Mouse (Mus musculus) splenic B cell, adult 2 months (primary cell): ENCODE data around the gene Cds1.

Experiments
- DNase-seq: peaks from one replicate; pipeline ENCODE4 v3.0.0-alpha.2; 2011; ENCODE audit warnings: low read depth, low spot score
- H3K27me3 ChIP-seq: 2 replicates; pipeline ENCODE4 v1.6.1; 2012; ENCODE audit warnings: mild to moderate bottlenecking, low read length, moderate library complexity, mixed read lengths; ENCODE audit not compliant: control insufficient read depth, poor library complexity, insufficient read depth, severe bottlenecking
- H3K36me3 ChIP-seq: 2 replicates; pipeline ENCODE4 v1.6.1; 2012; ENCODE audit warnings: mild to moderate bottlenecking, low read length, moderate library complexity, mixed read lengths; ENCODE audit not compliant: control insufficient read depth, poor library complexity, insufficient read depth, severe bottlenecking

Gene Cds1

GRCm38 (mm10) chr5:101792665-101793064 lies 27.7 kb downstream of the Cds1 start:
- DNase-seq, result no peak
- H3K36me3 ChIP-seq, result no peaks in the 10 kb centered on the region
- H3K27me3 ChIP-seq, result no peaks in the 10 kb centered on the region

- no peaks in the 10 kb centered on the region for H3K36me3 ChIP-seq
- no peak for DNase-seq
- no peaks in the 10 kb centered on the region for H3K27me3 ChIP-seq
Observed at GRCm38 (mm10) chr5:101801891-101802290, 37.0 kb downstream of the Cds1 start.

- no peaks in the 10 kb centered on the region for H3K36me3 ChIP-seq
- H3K27me3 ChIP-seq, result no peaks in the 10 kb centered on the region
- DNase-seq, result no peak
Observed at GRCm38 (mm10) chr5:101802358-101803022, 37.6 kb downstream of the Cds1 start.

- Histone ChIP-seq H3K36me3 (no peaks in the 10 kb centered on the region), H3K27me3 (no peaks in the 10 kb centered on the region)
- DNase-seq, result no peak
Observed at GRCm38 (mm10) chr5:101811296-101812169, 46.6 kb downstream of the Cds1 start.

- Histone ChIP-seq H3K36me3 (no peaks in the 10 kb centered on the region), H3K27me3 (no peaks in the 10 kb centered on the region)
- no peak for DNase-seq
Observed at GRCm38 (mm10) chr5:101816822-101817221, 51.9 kb downstream of the Cds1 start.

GRCm38 (mm10) chr5:101819216-101819615 lies 54.3 kb downstream of the Cds1 start:
- Histone ChIP-seq H3K27me3 (no peaks in the 10 kb centered on the region), H3K36me3 (no peaks in the 10 kb centered on the region)
- no peak for DNase-seq

GRCm38 (mm10) chr5:101819844-101820243 lies 54.9 kb downstream of the Cds1 start:
- no peaks in the 10 kb centered on the region for H3K36me3 ChIP-seq
- no peak for DNase-seq
- H3K27me3 ChIP-seq, result no peaks in the 10 kb centered on the region

GRCm38 (mm10) chr5:101821052-101821451 lies 56.1 kb downstream of the Cds1 start:
- Histone ChIP-seq H3K27me3 (no peaks in the 10 kb centered on the region), H3K36me3 (no peaks in the 10 kb centered on the region)
- no peak for DNase-seq

GRCm38 (mm10) chr5:101821491-101822310 lies 56.8 kb downstream of the Cds1 start:
- Histone ChIP-seq H3K36me3 (no peaks in the 10 kb centered on the region), H3K27me3 (no peaks in the 10 kb centered on the region)
- no peak for DNase-seq

- DNase-seq, result no peak
- H3K27me3 ChIP-seq, result no peaks in the 10 kb centered on the region
- no peaks in the 10 kb centered on the region for H3K36me3 ChIP-seq
Observed at GRCm38 (mm10) chr5:101822311-101822670, 57.4 kb downstream of the Cds1 start.

- no peak for DNase-seq
- Histone ChIP-seq H3K27me3 (no peaks in the 10 kb centered on the region), H3K36me3 (no peaks in the 10 kb centered on the region)
Observed at GRCm38 (mm10) chr5:101825111-101825911, 60.4 kb downstream of the Cds1 start.

GRCm38 (mm10) chr5:101826531-101826970 lies 61.6 kb downstream of the Cds1 start:
- Histone ChIP-seq H3K27me3 (no peaks in the 10 kb centered on the region), H3K36me3 (no peaks in the 10 kb centered on the region)
- no peak for DNase-seq

- DNase-seq, result no peak
- Histone ChIP-seq H3K36me3 (no peaks in the 10 kb centered on the region), H3K27me3 (no peaks in the 10 kb centered on the region)
Observed at GRCm38 (mm10) chr5:101827477-101827876, 62.5 kb downstream of the Cds1 start.

- DNase-seq, result no peak
- Histone ChIP-seq H3K36me3 (no peaks in the 10 kb centered on the region), H3K27me3 (no peaks in the 10 kb centered on the region)
Observed at GRCm38 (mm10) chr5:101828932-101829331, 64.0 kb downstream of the Cds1 start.
